In the genomic region with DNA sequence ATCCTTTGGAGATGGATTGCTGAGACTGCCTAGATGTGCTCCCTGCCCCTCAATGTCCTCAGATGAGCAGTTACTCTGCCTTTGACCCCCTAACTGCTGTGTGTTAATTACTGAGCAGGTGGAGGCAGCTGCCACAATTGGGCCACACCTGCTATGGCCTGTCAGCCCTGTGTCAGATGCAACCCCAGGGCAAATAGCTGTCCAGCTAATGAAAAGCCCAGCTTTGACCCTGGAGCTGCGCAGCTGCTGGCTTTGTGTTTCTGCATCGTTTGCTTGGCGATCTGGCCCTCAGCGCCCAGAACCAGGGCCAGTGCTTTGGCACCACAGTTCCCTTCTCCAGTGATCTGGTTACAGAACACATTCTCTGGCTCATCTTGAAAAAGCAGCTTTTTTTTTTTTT, we compare ENCODE assay signal across 13 mouse cellular contexts. TPM values are rescaled to one million over a fixed set of nuclear protein-coding genes. Genes with fewer than 3 reads are reported as not detected.
DNase-seq lines count a peak whose midpoint lies in the region; ATAC-seq and TF ChIP-seq lines count a peak whose summit lies in the region.
"Had no signal": no experiment of that assay in that cellular context is flagged by ENCODE, and none has a peak within 500 bp of the region (broad histone marks: within the 10 kb centered on the region; RNA-seq: fewer than 3 reads in every experiment).

No protein-coding gene starts in this region.

- H3K9ac ChIP-seq in forebrain, postnatal 0 days: no peak overlapping the region
- H3K9ac ChIP-seq in embryonic facial prominence, embryonic 11.5 days (replicated peaks; ENCODE audit: low read length): no peak overlapping the region
- 0 out of 2 replicates have a peak overlapping the region, but pooled peaks have one; percentile 1 for H3K9ac ChIP-seq in limb, embryonic 12.5 days (replicated peaks)
- H3K9ac ChIP-seq: embryonic facial prominence, embryonic 12.5 days; lung, embryonic 14.5 days; stomach, embryonic 15.5 days had no signal

- no peaks in the 10 kb centered on the region for H3K36me3 ChIP-seq in forebrain, embryonic 10.5 days (replicated peaks)
- no peaks in the 10 kb centered on the region for H3K36me3 ChIP-seq in forebrain, postnatal 0 days (ENCODE audit: insufficient read depth)
- no peaks in the 10 kb centered on the region for H3K36me3 ChIP-seq in C2C12 (ENCODE audit: control insufficient read depth, insufficient read depth)
- H3K36me3 ChIP-seq in embryonic facial prominence, embryonic 11.5 days (replicated peaks; ENCODE audit: control insufficient read depth, insufficient read depth, low read depth, low read length): no peaks in the 10 kb centered on the region
- no peaks in the 10 kb centered on the region for H3K36me3 ChIP-seq in limb, embryonic 12.5 days
- H3K36me3 ChIP-seq: embryonic facial prominence, embryonic 12.5 days; stomach, embryonic 15.5 days had no signal

- H3K79me3 ChIP-seq in C2C12 (ENCODE audit: low read depth): no peaks in the 10 kb centered on the region

- H3ac ChIP-seq in C2C12 (ENCODE audit: control insufficient read depth, insufficient read length, low read depth): no peak overlapping the region

- TF ChIP-seq CTCF in forebrain, postnatal 0 days (IDR thresholded peaks at IDR 0.05; ENCODE audit: low read depth): no peak
- no peak for TF ChIP-seq CTCF in C2C12 (IDR thresholded peaks at IDR 0.05; ENCODE audit: control insufficient read depth, insufficient read depth, insufficient read length)

- H3K27ac ChIP-seq in forebrain, embryonic 10.5 days: peak overlapping the region; percentile 69; the same call in 1 of the 2 replicates
- no peak overlapping the region for H3K27ac ChIP-seq in forebrain, postnatal 0 days (ENCODE audit: low read depth, low read length)
- H3K27ac ChIP-seq in embryonic facial prominence, embryonic 11.5 days (replicated peaks; ENCODE audit: low read depth, low read length): no peak overlapping the region
- H3K27ac ChIP-seq in limb, embryonic 12.5 days: no peak overlapping the region
- H3K27ac ChIP-seq: embryonic facial prominence, embryonic 12.5 days; stomach, embryonic 15.5 days had no signal

- H3K27me3 ChIP-seq in forebrain, embryonic 10.5 days (ENCODE audit: poor library complexity, severe bottlenecking): peaks cover 10% of the 10 kb centered on the region; the same call in 1 of the 2 replicates
- H3K27me3 ChIP-seq in forebrain, postnatal 0 days (ENCODE audit: insufficient read depth, low read length): no peaks in the 10 kb centered on the region
- H3K27me3 ChIP-seq in C2C12 (ENCODE audit: control insufficient read depth, insufficient read depth, insufficient read length): peaks cover 3% of the 10 kb centered on the region
- no peaks in the 10 kb centered on the region for H3K27me3 ChIP-seq in embryonic facial prominence, embryonic 11.5 days (ENCODE audit: control insufficient read depth, insufficient read depth, low read length)
- no peaks in the 10 kb centered on the region for H3K27me3 ChIP-seq in limb, embryonic 12.5 days
- H3K27me3 ChIP-seq: embryonic facial prominence, embryonic 12.5 days; stomach, embryonic 15.5 days had no signal

- no peaks in the 10 kb centered on the region for H3K79me2 ChIP-seq in C2C12 (ENCODE audit: control insufficient read depth, insufficient read depth)

- peaks cover 55% of the 10 kb centered on the region for H3K4me1 ChIP-seq in forebrain, embryonic 10.5 days
- no peaks in the 10 kb centered on the region for H3K4me1 ChIP-seq in forebrain, postnatal 0 days (ENCODE audit: insufficient read depth)
- H3K4me1 ChIP-seq in embryonic facial prominence, embryonic 11.5 days (ENCODE audit: control insufficient read depth, insufficient read depth, low read length): no peaks in the 10 kb centered on the region
- H3K4me1 ChIP-seq in limb, embryonic 12.5 days (replicated peaks): peaks cover 16% of the 10 kb centered on the region
- H3K4me1 ChIP-seq: stomach, embryonic 15.5 days had no signal

- no peak for ATAC-seq in forebrain, postnatal 0 days
- ATAC-seq in embryonic facial prominence, embryonic 11.5 days (replicated peaks; ENCODE audit: insufficient number of reproducible peaks, low FRiP score, low TSS enrichment, low read depth): 0 out of 2 replicates have a peak, but pooled peaks have one; percentile 23
- ATAC-seq in limb, embryonic 12.5 days (ENCODE audit: insufficient number of reproducible peaks, insufficient read depth, low FRiP score, low TSS enrichment, low read depth): peak; percentile 37; the same call in 1 of the 2 replicates

- no peaks in the 10 kb centered on the region for H3K9me3 ChIP-seq in forebrain, embryonic 10.5 days
- H3K9me3 ChIP-seq in forebrain, postnatal 0 days (ENCODE audit: low read length): no peaks in the 10 kb centered on the region
- H3K9me3 ChIP-seq in embryonic facial prominence, embryonic 11.5 days (replicated peaks; ENCODE audit: control insufficient read depth, low read length): no peaks in the 10 kb centered on the region
- H3K9me3 ChIP-seq in limb, embryonic 12.5 days: no peaks in the 10 kb centered on the region
- H3K9me3 ChIP-seq: embryonic facial prominence, embryonic 12.5 days; stomach, embryonic 15.5 days had no signal

- peak; percentile 35 for DNase-seq in forebrain, embryonic 10.5 days (ENCODE audit: extremely low spot score, low spot score)
- no peak for DNase-seq in forebrain, postnatal 0 days
- peak; percentile 27 for DNase-seq in embryonic facial prominence, embryonic 11.5 days (ENCODE audit: low spot score)
- DNase-seq in adrenal gland, postnatal 10 days: no peak
- no peak for DNase-seq in right cerebral cortex, postnatal 14 days
- DNase-seq in ovary, postnatal 36 days (ENCODE audit: low spot score): no peak
- DNase-seq: heart, postnatal 14 days; layer of hippocampus, postnatal 36 days; lung, embryonic 14.5 days had no signal

- H3K4me2 ChIP-seq in forebrain, postnatal 0 days (ENCODE audit: low read depth): no peak overlapping the region
- H3K4me2 ChIP-seq in embryonic facial prominence, embryonic 11.5 days (ENCODE audit: low read depth, low read length): no peak overlapping the region
- no peak overlapping the region for H3K4me2 ChIP-seq in limb, embryonic 12.5 days
- H3K4me2 ChIP-seq: embryonic facial prominence, embryonic 12.5 days; lung, embryonic 14.5 days; stomach, embryonic 15.5 days had no signal

- no peak overlapping the region for H3K4me3 ChIP-seq in forebrain, embryonic 10.5 days
- no peak overlapping the region for H3K4me3 ChIP-seq in forebrain, postnatal 0 days (ENCODE audit: low read depth, low read length)
- H3K4me3 ChIP-seq in C2C12 (ENCODE audit: insufficient read depth, poor library complexity, severe bottlenecking): no peak overlapping the region
- no peak overlapping the region for H3K4me3 ChIP-seq in embryonic facial prominence, embryonic 11.5 days (ENCODE audit: low read depth, low read length)
- no peak overlapping the region for H3K4me3 ChIP-seq in limb, embryonic 12.5 days (replicated peaks)
- H3K4me3 ChIP-seq: embryonic facial prominence, embryonic 12.5 days; stomach, embryonic 15.5 days had no signal

- WGBS in forebrain, embryonic 10.5 days: 20% methylated on average over 4 of the region's 4 CpGs
- WGBS in forebrain, postnatal 0 days: 21% methylated on average over 4 of the region's 4 CpGs
- WGBS in embryonic facial prominence, embryonic 11.5 days: 32% methylated on average over 4 of the region's 4 CpGs
- WGBS in limb, embryonic 12.5 days: 20% methylated on average over 4 of the region's 4 CpGs

TF ChIP-seq in C2C12, 6 proteins besides CTCF, POLR2A, EP300 and RAD21:
- TF ChIP-seq MAX (IDR thresholded peaks at IDR 0.05) (no peak), MYOG (IDR thresholded peaks at IDR 0.05; ENCODE audit: control insufficient read depth, extremely low read depth, insufficient read length) (no peak), MYOD1 (IDR thresholded peaks at IDR 0.05; ENCODE audit: control insufficient read depth, insufficient read length, low read depth) (peak; percentile 97), CEBPB (IDR thresholded peaks at IDR 0.05; ENCODE audit: low read depth) (no peak), USF1 (IDR thresholded peaks at IDR 0.05; ENCODE audit: low read depth) (no peak), FOSL1 (IDR thresholded peaks at IDR 0.05; ENCODE audit: insufficient read depth, low read length, poor library complexity, severe bottlenecking) (no peak)

RNA-seq across cellular contexts. Expression of gene Glce, which starts 43.7 kb away (rescaled TPM):
- 21.5 and 22.1 TPM in 2 replicates for polyA plus RNA-seq in forebrain, embryonic 10.5 days (2016; fragmentation: Nextera tagmentation; extraction: Ambion mirVana)
- 33.9 and 36.9 TPM in 2 replicates for total RNA-seq in forebrain, postnatal 0 days (2014; rRNA removed)
- 12.0 and 15.3 TPM in 2 replicates for polyA plus RNA-seq in forebrain, postnatal 0 days (2015; fragmentation: Nextera tagmentation; extraction: Ambion mirVana)
- 10.1 TPM for polyA plus RNA-seq in C2C12 (2012; fragmentation: generic; extraction: Trizol)
- 31.7 and 33.3 TPM in 2 replicates for polyA plus RNA-seq in embryonic facial prominence, embryonic 11.5 days (2014; fragmentation: Nextera tagmentation; extraction: Ambion mirVana)
- polyA plus RNA-seq in limb, embryonic 12.5 days (2016; fragmentation: Nextera tagmentation; extraction: Ambion mirVana): 27.9 and 32.6 TPM in 2 replicates
- 10 to 100 TPM; 23.2 to 25.1 TPM for total RNA-seq in adrenal gland, postnatal 10 days (2021)

Comparison
In these comparisons a context has a peak if more than half of its experiments do, and no peak if none do; other contexts are left out.
1. DNase-seq: peak in forebrain, embryonic 10.5 days (single experiment) and embryonic facial prominence, embryonic 11.5 days (single experiment); none in forebrain, postnatal 0 days (single experiment), adrenal gland, postnatal 10 days (single experiment), right cerebral cortex, postnatal 14 days (single experiment) and ovary, postnatal 36 days (single experiment).